Mouse (Mus musculus) brain, embryonic 14.5 days (tissue): ENCODE measurements around the gene 5730522E02Rik.

Experiments
- CTCF ChIP-seq: fragments of 200-500 bp; IDR thresholded peaks from 2 replicates; pipeline ENCODE4 v1.5.1; 2012; ENCODE audit warnings: inconsistent platforms, mild to moderate bottlenecking, moderate library complexity, borderline replicate concordance; ENCODE audit not compliant: insufficient read depth, insufficient read length; ENCODE audit errors: extremely low read depth
- POLR2A ChIP-seq: fragments of 200-500 bp; IDR thresholded peaks from 2 replicates; pipeline ENCODE4 v1.6.1; 2012; ENCODE audit warnings: mild to moderate bottlenecking, inconsistent platforms, borderline replicate concordance; ENCODE audit not compliant: poor library complexity, insufficient read depth, insufficient read length, severe bottlenecking; ENCODE audit errors: extremely low read depth

DNA sequence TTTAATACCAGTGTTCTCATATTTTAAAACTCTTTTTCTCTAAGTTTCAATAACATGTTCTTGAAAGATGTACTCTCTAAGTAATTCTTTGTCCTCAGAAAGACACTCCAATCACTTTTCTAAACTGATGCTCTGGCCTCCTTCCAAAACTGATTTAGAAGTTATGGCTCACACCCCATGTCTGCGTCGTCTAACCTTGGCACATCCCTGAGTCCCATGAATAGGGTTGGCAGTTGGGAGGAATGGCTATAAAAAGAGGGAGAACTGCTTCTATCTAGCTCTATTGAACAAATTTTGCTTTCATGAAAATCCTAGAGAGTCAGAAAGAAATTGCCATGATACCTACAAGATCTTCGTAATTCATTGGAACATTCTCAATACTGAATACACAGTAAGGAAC is 458.1 kb downstream of the 5730522E02Rik start:
- no peak for TF ChIP-seq CTCF
- TF ChIP-seq POLR2A = no peak
